Mouse (Mus musculus) kidney, postnatal 0 days (tissue): Measurements from ENCODE around the gene Nepro. TPM values are rescaled to one million over a fixed set of nuclear protein-coding genes. Genes with fewer than 3 reads are reported as not detected.
A peak's percentile ranks its signal among the peaks of the same experiment; 100 is the strongest.

Source experiments
- ATAC-seq: fragments of 200-750 bp; cut with Nextera tagmentation; replicated peaks from 2 replicates; pipeline ENCODE4 v1.8.0; 2017; ENCODE audit warnings: low read depth, moderate number of reproducible peaks, moderate TSS enrichment, moderate library complexity; ENCODE audit not compliant: low FRiP score
- DNase-seq: peaks from one replicate; pipeline ENCODE4 v3.0.0-alpha.2; 2016; ENCODE audit warnings: low spot score
- H3K27ac ChIP-seq: fragments of 300-500 bp; sonication (generic); 2 replicates; pipeline ENCODE4 v1.5.1; 2014; ENCODE audit warnings: mild to moderate bottlenecking
- H3K27me3 ChIP-seq: fragments of 300-500 bp; sonication (generic); 2 replicates; pipeline ENCODE4 v1.6.1; 2014; ENCODE audit warnings: low read length, mixed read lengths; ENCODE audit not compliant: insufficient read depth
- H3K36me3 ChIP-seq: fragments of 300-500 bp; sonication (generic); 2 replicates; pipeline ENCODE4 v1.6.1; 2014; ENCODE audit warnings: low read length, mixed read lengths; ENCODE audit not compliant: insufficient read depth
- H3K4me1 ChIP-seq: fragments of 300-500 bp; sonication (generic); replicated peaks from 2 replicates; pipeline ENCODE4 v1.6.1; 2014; ENCODE audit warnings: antibody characterized with exemption, low read length, mixed read lengths; ENCODE audit not compliant: insufficient read depth
- H3K4me2 ChIP-seq: fragments of 300-500 bp; sonication (generic); 2 replicates; pipeline ENCODE4 v1.6.1; 2014; ENCODE audit warnings: mild to moderate bottlenecking, low read length, moderate library complexity, mixed read lengths
- H3K4me3 ChIP-seq: fragments of 300-500 bp; sonication (generic); replicated peaks from 2 replicates; pipeline ENCODE4 v1.5.1; 2014; ENCODE audit warnings: low read depth, low read length
- H3K9ac ChIP-seq: fragments of 300-500 bp; sonication (generic); 2 replicates; pipeline ENCODE4 v1.6.1; 2014; ENCODE audit warnings: low read depth, low read length
- H3K9me3 ChIP-seq: fragments of 300-500 bp; sonication (generic); replicated peaks from 2 replicates; pipeline ENCODE4 v1.6.1; 2016; ENCODE audit warnings: low read length, inconsistent platforms, mixed read lengths
- CTCF ChIP-seq: IDR thresholded peaks from 2 replicates; pipeline ENCODE4 v1.5.1; 2016; ENCODE audit warnings: antibody characterized with exemption, low read depth, mild to moderate bottlenecking, moderate library complexity
- WGBS: fragments of 180-500 bp; shearing (Covaris S2); extraction: QIAGEN DNeasy Blood & Tissue Kit; methylation state at CpG from one replicate; pipeline ENCODE4 v1.1.7; 2014; 5-methylcytosine and 5-hydroxymethylcytosine counted together
- polyA plus RNA-seq: library from polyadenylated mRNA; unstranded; fragments of >200 nt; fragmentation: Nextera tagmentation; extraction: Ambion mirVana; gene quantifications from 2 replicates; pipeline ENCODE4 v1.2.1, GENCODE M21; 2015

Gene Nepro
- polyA plus RNA-seq, 1 experiment from 2014 or later: 5.1 TPM

DNA sequence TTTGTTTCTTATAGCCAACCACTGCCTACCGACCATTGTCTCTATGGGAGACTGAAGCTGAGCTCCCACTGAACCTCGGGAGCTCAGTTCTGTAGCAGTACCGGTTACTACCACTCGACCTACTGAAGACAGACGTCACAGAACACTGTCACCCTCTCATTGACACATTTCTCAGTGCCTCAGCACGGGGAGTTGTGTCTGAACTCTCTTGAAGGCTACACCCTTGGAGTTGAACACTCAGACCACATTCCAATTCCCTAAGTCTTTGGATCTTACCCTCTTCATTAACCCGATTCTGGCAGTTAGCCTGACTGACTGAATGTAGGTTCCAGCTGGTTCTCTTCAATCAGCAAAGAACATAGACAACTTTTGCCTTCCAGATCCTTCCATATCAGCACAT lies 4.8 kb upstream of the Nepro start:
- Histone ChIP-seq H3K36me3 (no peaks in the 10 kb centered on the region), H3K9me3 (no peaks in the 10 kb centered on the region), H3K27me3 (no peaks in the 10 kb centered on the region), H3K4me1 (0 out of 2 replicates have a peak, but pooled peaks cover 5% of the 10 kb centered on the region), H3K27ac (no peak overlapping the region), H3K9ac (no peak overlapping the region), H3K4me3 (no peak overlapping the region), H3K4me2 (no peak overlapping the region)
- 66% methylated on average over 7 of the region's 7 CpGs for WGBS
- no peak for ATAC-seq
- TF ChIP-seq CTCF: no peak
- DNase-seq: no peak

DNA sequence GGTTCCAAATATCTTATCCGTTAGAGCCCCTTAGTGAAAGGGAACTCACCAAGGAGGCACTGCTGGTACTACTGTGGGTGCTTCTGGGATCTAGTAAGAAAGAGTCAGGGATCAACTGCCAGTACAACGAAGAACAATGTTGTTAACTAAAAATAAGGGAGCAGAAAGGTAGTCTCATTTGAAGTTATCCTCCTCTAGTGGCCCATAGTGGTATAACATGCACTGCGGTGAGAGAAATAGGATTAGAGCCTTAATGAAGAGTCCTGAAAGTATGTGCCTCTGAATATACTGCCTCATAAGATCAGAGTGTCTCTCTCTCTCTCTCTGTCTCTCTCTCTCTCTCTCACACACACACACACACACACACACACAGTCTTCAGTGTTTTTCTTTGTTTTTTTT lies 3.6 kb upstream of the Nepro start:
- no peak overlapping the region for H3K27ac ChIP-seq
- DNase-seq: peak; percentile 54
- WGBS: 77% methylated on average over 3 of the region's 3 CpGs
- peak; percentile 66 for TF ChIP-seq CTCF
- no peak overlapping the region for H3K9ac ChIP-seq
- 0 out of 2 replicates have a peak, but pooled peaks cover 5% of the 10 kb centered on the region for H3K4me1 ChIP-seq
- H3K36me3 ChIP-seq: no peaks in the 10 kb centered on the region
- no peaks in the 10 kb centered on the region for H3K27me3 ChIP-seq
- H3K4me2 ChIP-seq: no peak overlapping the region
- ATAC-seq: no peak
- no peak overlapping the region for H3K4me3 ChIP-seq
- no peaks in the 10 kb centered on the region for H3K9me3 ChIP-seq

DNA sequence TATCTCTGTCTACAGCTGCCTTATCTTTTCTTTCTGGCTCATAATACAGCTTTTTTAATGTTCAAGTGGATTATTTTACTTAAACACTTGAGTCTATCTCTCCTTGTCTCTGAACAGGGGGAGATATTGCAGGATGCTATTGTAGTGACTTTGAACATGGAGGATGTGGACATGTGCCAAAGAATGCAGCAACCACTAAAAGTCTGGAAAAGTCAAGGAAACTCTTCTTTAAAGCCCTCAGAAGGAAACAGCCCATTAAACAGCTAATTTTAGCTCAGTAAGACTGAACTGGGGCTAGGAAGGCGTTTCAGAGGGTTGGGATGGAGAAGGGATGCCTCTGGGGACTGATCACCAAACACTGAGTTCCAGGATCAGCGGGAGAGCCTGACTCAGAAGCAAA lies 1.4 kb upstream of the Nepro start:
- H3K27ac ChIP-seq: peak overlapping the region; percentile 38; the same call in 1 of the 2 replicates
- DNase-seq: peak; percentile 63
- H3K4me1 ChIP-seq: 0 out of 2 replicates have a peak, but pooled peaks cover 5% of the 10 kb centered on the region
- no peaks in the 10 kb centered on the region for H3K36me3 ChIP-seq
- H3K27me3 ChIP-seq: no peaks in the 10 kb centered on the region
- no peak for ATAC-seq
- no peak overlapping the region for H3K9ac ChIP-seq
- H3K4me2 ChIP-seq: peak overlapping the region; percentile 8; the same call in 1 of the 2 replicates
- no peaks in the 10 kb centered on the region for H3K9me3 ChIP-seq
- no peak overlapping the region for H3K4me3 ChIP-seq
- WGBS: 49% methylated on average over 2 of the region's 2 CpGs
- TF ChIP-seq CTCF: no peak

DNA sequence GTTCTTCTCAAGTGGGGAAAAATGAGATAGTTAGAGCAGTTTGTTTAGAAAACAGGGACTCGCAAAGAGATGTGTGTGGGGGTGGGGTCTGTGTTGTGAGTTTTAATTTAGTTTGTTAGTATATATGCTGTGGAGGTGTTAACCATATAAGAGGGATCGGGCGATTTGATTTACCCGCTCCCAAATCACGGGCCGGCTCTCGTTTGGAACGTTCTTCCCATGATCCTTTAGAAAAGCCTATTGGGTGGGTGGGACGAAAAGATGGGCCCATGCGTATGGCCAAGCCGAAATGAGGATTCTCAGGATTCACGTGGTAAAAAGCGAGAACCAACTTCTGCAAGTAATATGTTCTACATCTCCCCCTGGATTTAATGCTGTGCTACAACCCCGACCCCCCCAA lies 746 bp downstream of the Nepro start:
- H3K9me3 ChIP-seq: no peaks in the 10 kb centered on the region
- ATAC-seq (peak; percentile 3; the same call in 1 of the 2 replicates), DNase-seq (peak; percentile 76)
- no peaks in the 10 kb centered on the region for H3K27me3 ChIP-seq
- H3K4me1 ChIP-seq: 0 out of 2 replicates have a peak, but pooled peaks cover 5% of the 10 kb centered on the region
- H3K9ac ChIP-seq: peak overlapping the region; percentile 87
- peak overlapping the region; percentile 73 for H3K4me3 ChIP-seq
- peak overlapping the region; percentile 65 for H3K4me2 ChIP-seq
- H3K36me3 ChIP-seq: 0 out of 2 replicates have a peak, but pooled peaks cover 8% of the 10 kb centered on the region
- peak overlapping the region; percentile 89 for H3K27ac ChIP-seq
- WGBS: under 1% methylated on average over 14 of the region's 14 CpGs
- no peak for TF ChIP-seq CTCF

GRCm38 (mm10) chr16:44725286-44726223 lies 1.5 kb downstream of the Nepro start:
- no peaks in the 10 kb centered on the region for H3K9me3 ChIP-seq
- H3K9ac ChIP-seq: peak overlapping the region; percentile 87; the same call in 1 of the 2 replicates
- H3K27me3 ChIP-seq: no peaks in the 10 kb centered on the region
- TF ChIP-seq CTCF: peak; percentile 91
- H3K36me3 ChIP-seq: 0 out of 2 replicates have a peak, but pooled peaks cover 13% of the 10 kb centered on the region
- peak overlapping the region; percentile 89 for H3K27ac ChIP-seq
- peak; percentile 88 for DNase-seq
- H3K4me2 ChIP-seq: peak overlapping the region; percentile 65
- WGBS: 40% methylated on average over 14 of the region's 14 CpGs
- peak overlapping the region; percentile 73 for H3K4me3 ChIP-seq
- ATAC-seq: no peak
- 0 out of 2 replicates have a peak, but pooled peaks cover 5% of the 10 kb centered on the region for H3K4me1 ChIP-seq

- peaks cover 29% of the 10 kb centered on the region; the same call in 1 of the 2 replicates for H3K36me3 ChIP-seq
- 98% methylated on average over 3 of the region's 3 CpGs for WGBS
Observed at GRCm38 (mm10) chr16:44727525-44727924, 3.4 kb downstream of the Nepro start.

More at GRCm38 (mm10) chr16:44727525-44727924, 3.4 kb downstream of the Nepro start:
- Histone ChIP-seq H3K9ac (no peak overlapping the region), H3K4me1 (0 out of 2 replicates have a peak, but pooled peaks cover 5% of the 10 kb centered on the region), H3K4me2 (no peak overlapping the region), H3K27me3 (no peaks in the 10 kb centered on the region), H3K27ac (no peak overlapping the region), H3K4me3 (no peak overlapping the region), H3K9me3 (no peaks in the 10 kb centered on the region)
- TF ChIP-seq CTCF: no peak
- ATAC-seq (no peak), DNase-seq (no peak)
